ENCODE assay signal across 1 mouse cellular context in the genomic region with DNA sequence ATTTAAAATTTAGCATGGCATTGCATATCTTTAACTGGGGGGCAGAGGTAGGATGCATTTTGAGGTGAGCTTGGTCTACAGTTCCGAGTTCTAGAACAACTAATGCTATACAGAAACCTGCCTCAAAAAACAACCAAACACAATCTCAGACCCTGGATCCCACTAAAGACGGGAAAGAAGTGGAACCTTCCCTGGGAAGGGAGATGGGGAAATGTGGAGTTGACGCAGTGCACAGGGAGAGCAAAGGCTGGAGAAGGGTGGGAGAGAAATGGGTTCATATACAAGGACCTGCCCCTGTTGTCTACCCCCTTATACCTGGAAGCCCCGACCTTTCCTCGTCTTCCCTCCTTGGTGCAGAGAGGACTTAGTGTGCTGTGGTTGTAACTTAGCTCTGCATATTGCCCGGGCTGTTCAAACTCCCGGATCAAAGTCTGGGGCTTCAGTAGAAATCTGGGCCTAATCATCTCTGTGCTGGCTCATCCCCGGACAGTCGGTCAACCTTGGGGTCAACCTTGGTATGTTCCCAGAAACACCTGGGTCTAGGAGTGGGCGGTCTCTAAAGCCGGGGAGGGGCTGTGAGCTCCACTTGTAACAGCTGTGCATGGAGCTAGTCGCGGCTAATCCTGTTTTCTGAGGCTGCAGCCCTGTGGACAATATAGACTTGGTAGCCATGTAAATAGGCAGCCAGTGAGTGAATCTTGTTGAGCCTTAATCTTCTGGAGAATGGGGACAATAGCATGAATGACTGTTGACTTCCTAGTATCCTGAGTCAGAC.
TF ChIP-seq lines count a peak whose summit lies in the region.

No protein-coding gene starts in this region.

TF ChIP-seq in CH12.LX, 34 proteins besides CTCF, POLR2A, EP300 and RAD21 (continued from another document):
- 0 out of 2 replicates have a peak, but pooled peaks have one; percentile 8 for TF ChIP-seq MEF2A (IDR thresholded peaks at IDR 0.05; ENCODE audit: borderline replicate concordance, low read depth, low read length)
- TF ChIP-seq GABPA (IDR thresholded peaks at IDR 0.05; ENCODE audit: insufficient replicate concordance, low read depth, low read length), result no peak
